Mouse (Mus musculus) spleen, adult 2 months (tissue): ENCODE results near the gene Slc22a18.

ENCODE experiments used
- CTCF ChIP-seq: fragments of 200-500 bp; IDR thresholded peaks from 2 replicates; pipeline ENCODE4 v1.5.1; 2011; ENCODE audit warnings: mild to moderate bottlenecking, inconsistent platforms; ENCODE audit not compliant: insufficient read depth, insufficient read length, insufficient replicate concordance; ENCODE audit errors: extremely low read depth
- POLR2A ChIP-seq: fragments of 200-500 bp; IDR thresholded peaks from 2 replicates; pipeline ENCODE4 v1.6.1; 2011; ENCODE audit warnings: low read depth, low read length, inconsistent platforms

DNA sequence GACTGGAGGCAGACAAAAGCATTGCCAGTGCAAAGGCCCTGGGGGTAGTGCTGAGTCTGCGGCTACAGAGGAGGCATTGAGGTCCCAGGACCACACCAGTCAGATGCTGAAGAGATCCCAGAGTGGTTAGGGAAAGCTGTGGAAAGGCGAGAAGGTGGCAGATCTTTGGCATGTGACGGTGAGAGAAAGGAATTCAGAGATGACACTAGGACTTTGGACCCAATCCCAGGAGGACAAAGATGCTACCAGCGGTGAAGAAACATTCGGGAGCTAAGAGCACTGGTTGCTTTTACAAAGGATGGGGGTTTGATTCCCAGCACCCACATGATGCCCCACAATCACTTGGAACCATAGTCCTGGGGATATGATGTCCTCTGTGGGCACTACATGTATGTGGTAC lies 4.3 kb downstream of the Slc22a18 start:
- no peak for TF ChIP-seq CTCF
- TF ChIP-seq POLR2A = no peak
